Mouse (Mus musculus): ENCODE results near the gene Slc30a9. TPM values are rescaled to one million over a fixed set of nuclear protein-coding genes. Genes with fewer than 3 reads are reported as not detected.

The Slc30a9 gene
- polyA plus RNA-seq, 1 experiment from 2014 or later, result 129 TPM

DNA sequence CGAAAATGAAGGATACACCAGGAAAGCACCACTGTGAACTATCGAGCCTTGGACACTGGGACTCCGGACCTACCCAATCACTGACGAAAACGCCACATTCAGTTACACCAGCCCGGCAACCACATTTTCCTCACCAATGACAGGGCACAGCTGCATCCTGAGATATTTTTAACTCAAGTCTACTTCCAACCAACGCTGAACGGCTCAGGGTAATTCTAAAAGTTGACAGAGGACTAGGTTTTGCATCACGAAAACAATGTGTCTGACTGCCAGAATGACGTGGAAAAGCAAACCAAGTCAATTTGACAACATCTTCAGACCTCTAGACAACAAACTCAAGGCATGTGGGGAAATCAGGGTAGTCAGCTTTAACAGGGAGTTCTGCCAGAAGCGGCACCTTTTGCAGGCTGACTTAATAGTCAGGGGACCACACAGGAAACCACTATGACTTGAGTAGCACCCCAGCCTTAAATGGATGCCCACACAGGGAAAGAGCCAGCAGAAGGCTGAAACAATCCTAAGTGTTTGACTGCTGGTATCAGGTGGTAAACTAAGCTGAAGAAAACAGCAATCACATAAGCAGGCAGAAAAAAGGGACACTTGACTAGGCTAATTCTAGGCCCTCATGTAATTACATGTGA is 88.6 kb downstream of the Slc30a9 start:
- Histone ChIP-seq H3K4me1 (replicated peaks; ENCODE audit: insufficient read depth, low read length) (no peaks in the 10 kb centered on the region), H3K9me3 (replicated peaks; ENCODE audit: low read length) (no peaks in the 10 kb centered on the region), H3K4me2 (ENCODE audit: low read length) (no peak overlapping the region), H3K27me3 (ENCODE audit: insufficient read depth, low read length) (no peaks in the 10 kb centered on the region), H3K36me3 (ENCODE audit: insufficient read depth, low read length) (no peaks in the 10 kb centered on the region), H3K4me3 (replicated peaks; ENCODE audit: low read depth, low read length) (no peak overlapping the region), H3K9ac (ENCODE audit: low read depth, low read length) (no peak overlapping the region), H3K27ac (no peak overlapping the region)
- WGBS, result 74% methylated on average over 11 of the region's 11 CpGs
- no peak for TF ChIP-seq CTCF (IDR thresholded peaks at IDR 0.05; ENCODE audit: low read depth)
- DNase-seq (ENCODE audit: low spot score) (no peak), ATAC-seq (replicated peaks; ENCODE audit: low FRiP score, low read depth) (no peak)

DNA sequence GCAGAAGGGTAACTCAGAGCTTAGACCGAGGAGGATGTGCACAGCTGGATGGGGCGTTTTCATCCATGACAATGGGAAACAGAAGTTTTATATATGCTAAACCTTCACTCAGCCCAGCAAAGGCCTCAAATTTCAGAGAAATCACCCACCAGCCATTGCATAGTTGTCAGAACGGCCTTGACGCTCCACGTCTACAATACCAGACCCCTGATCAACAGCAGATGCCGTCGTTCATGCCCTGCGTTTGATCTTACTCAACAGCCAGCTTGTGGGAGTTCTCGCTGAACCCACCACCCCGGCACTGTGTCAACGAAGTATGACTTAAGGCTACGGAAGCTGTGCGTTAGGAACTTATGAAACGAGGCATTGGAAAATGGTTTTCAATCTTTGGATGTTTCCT is 90.4 kb downstream of the Slc30a9 start:
- ATAC-seq (replicated peaks; ENCODE audit: low FRiP score, low read depth), result no peak
- DNase-seq (ENCODE audit: low spot score), result no peak

DNA sequence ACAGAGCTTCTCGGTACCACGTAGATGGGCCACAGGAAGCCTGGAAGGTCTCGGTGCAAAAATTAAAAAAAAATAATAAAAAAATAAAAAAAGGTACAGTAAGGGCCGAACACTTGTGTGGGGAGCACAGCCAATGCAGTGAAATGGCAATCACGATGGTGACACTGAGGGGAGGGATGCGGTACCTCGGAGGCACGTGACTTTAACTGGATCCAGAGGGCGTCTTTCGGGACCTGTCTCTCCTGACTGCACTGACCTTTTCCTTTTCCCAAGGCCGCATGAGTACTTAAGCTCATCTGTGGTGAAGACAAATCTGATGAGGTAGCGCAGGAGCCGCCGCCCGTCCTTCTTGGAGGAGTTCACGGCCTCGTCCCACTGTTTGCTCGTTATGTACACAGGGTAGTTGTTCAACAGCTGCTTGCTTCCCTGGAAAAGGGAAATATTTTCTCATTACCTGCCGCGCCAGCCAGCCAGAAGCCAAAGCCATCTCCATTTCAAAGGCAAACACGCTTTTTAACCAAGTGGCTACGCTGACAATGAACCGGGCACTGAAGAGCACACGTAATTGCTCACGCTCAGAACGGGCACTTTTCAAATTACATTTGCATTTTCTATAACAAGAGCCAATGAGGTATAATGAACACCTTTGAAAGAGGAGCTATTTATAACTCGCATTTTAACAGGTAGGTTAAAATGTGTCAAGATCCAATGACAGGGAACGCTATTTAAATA is 93.3 kb downstream of the Slc30a9 start:
- no peak; the same call in 1 of the 2 replicates for ATAC-seq (replicated peaks; ENCODE audit: low FRiP score, low read depth)
- Histone ChIP-seq H3K4me3 (replicated peaks; ENCODE audit: low read depth, low read length) (no peak overlapping the region), H3K4me2 (ENCODE audit: low read length) (peak overlapping the region; percentile 54)

More for the DNA sequence above, 90.4 kb downstream of the Slc30a9 start:
- no peak overlapping the region for H3K4me2 ChIP-seq (ENCODE audit: low read length)
- H3K27ac ChIP-seq, result no peak overlapping the region
- WGBS, result 69% methylated on average over 14 of the region's 14 CpGs
- TF ChIP-seq CTCF (IDR thresholded peaks at IDR 0.05; ENCODE audit: low read depth), result no peak
- H3K36me3 ChIP-seq (ENCODE audit: insufficient read depth, low read length), result no peaks in the 10 kb centered on the region
- peaks cover 10% of the 10 kb centered on the region; the same call in 1 of the 2 replicates for H3K4me1 ChIP-seq (replicated peaks; ENCODE audit: insufficient read depth, low read length)
- no peak overlapping the region for H3K4me3 ChIP-seq (replicated peaks; ENCODE audit: low read depth, low read length)
- no peaks in the 10 kb centered on the region for H3K9me3 ChIP-seq (replicated peaks; ENCODE audit: low read length)
- no peak overlapping the region for H3K9ac ChIP-seq (ENCODE audit: low read depth, low read length)
- no peaks in the 10 kb centered on the region for H3K27me3 ChIP-seq (ENCODE audit: insufficient read depth, low read length)

DNA sequence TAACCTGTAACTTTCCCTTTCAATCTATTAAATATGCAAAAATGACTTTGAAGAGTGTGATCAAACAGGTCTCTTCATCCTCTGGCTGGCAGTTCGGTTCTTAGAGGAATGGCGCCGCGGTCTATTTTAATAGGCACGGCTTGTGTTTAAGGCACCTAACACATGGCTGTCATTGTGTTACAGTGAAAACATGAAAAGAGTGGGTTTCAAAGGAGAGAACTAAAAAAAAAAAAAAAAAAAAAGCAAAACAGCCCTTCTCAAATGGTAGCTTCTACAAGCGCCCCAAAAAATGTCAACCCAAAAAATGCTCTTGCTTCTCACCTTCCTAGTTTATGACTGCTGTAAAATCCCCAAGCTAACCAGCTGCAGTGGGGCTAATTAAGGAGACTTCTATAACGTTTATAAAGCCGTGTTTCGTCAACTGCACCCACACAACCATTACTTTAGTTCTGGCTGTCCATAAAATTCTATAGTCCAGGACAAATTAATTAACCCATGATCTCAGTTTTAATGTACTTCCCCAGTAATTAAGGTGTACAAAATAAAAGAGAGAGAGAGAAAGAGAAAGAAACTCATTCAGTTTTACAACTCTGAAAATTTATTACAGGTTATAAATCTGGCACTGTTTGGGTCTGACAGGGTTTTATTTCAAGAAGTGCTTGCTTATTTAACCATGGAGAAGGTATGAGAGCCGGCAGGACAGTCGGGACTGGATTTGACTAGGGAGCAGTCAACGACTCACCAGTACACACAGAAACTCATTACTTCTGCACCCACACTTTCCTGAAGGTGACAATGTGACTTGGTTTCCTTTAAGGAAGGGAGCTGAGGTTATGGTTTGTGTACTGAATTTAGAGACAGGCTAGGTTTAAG is 94.1 kb downstream of the Slc30a9 start:
- H3K9me3 ChIP-seq (replicated peaks; ENCODE audit: low read length), result no peaks in the 10 kb centered on the region
- H3K4me1 ChIP-seq (replicated peaks; ENCODE audit: insufficient read depth, low read length), result peaks cover 10% of the 10 kb centered on the region; the same call in 1 of the 2 replicates
- ATAC-seq (replicated peaks; ENCODE audit: low FRiP score, low read depth) (peak; percentile 35; the same call in 1 of the 2 replicates), DNase-seq (ENCODE audit: low spot score) (peak; percentile 84)
- peak overlapping the region; percentile 54 for H3K4me2 ChIP-seq (ENCODE audit: low read length)
- H3K27me3 ChIP-seq (ENCODE audit: insufficient read depth, low read length), result no peaks in the 10 kb centered on the region
- H3K4me3 ChIP-seq (replicated peaks; ENCODE audit: low read depth, low read length), result peak overlapping the region; percentile 17; the same call in 1 of the 2 replicates
- no peak overlapping the region for H3K27ac ChIP-seq
- no peaks in the 10 kb centered on the region for H3K36me3 ChIP-seq (ENCODE audit: insufficient read depth, low read length)
- WGBS, result 16% methylated on average over 12 of the region's 12 CpGs
- no peak for TF ChIP-seq CTCF (IDR thresholded peaks at IDR 0.05; ENCODE audit: low read depth)
- H3K9ac ChIP-seq (ENCODE audit: low read depth, low read length), result no peak overlapping the region

More for the DNA sequence above, 93.3 kb downstream of the Slc30a9 start:
- 42% methylated on average over 28 of the region's 28 CpGs for WGBS
- peaks cover 10% of the 10 kb centered on the region; the same call in 1 of the 2 replicates for H3K4me1 ChIP-seq (replicated peaks; ENCODE audit: insufficient read depth, low read length)
- H3K36me3 ChIP-seq (ENCODE audit: insufficient read depth, low read length), result no peaks in the 10 kb centered on the region
- no peak for DNase-seq (ENCODE audit: low spot score)
- no peak for TF ChIP-seq CTCF (IDR thresholded peaks at IDR 0.05; ENCODE audit: low read depth)
- H3K27ac ChIP-seq, result no peak overlapping the region
- no peaks in the 10 kb centered on the region for H3K9me3 ChIP-seq (replicated peaks; ENCODE audit: low read length)
- H3K27me3 ChIP-seq (ENCODE audit: insufficient read depth, low read length), result no peaks in the 10 kb centered on the region
- no peak overlapping the region for H3K9ac ChIP-seq (ENCODE audit: low read depth, low read length)

DNA sequence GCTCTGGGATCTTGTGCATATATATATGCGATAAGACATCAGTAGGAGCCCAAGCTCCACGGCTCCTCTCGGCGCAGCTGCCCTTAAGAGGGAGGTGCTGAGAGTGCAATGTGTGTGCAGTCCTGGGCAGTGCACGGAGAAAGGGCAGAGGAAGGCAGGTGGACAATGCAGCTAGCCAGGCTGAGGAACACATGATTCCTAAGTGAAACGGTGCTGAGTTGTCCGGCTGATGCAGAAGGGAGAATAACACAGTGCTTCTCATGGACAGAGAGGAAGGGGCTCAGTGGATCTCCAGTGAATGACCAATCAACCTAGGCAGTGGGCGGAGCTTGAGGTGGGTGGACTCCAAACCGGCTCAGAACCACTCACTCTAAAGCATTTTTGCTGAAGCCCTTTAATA is 94.9 kb downstream of the Slc30a9 start:
- Histone ChIP-seq H3K27me3 (ENCODE audit: insufficient read depth, low read length) (no peaks in the 10 kb centered on the region), H3K4me3 (replicated peaks; ENCODE audit: low read depth, low read length) (peak overlapping the region; percentile 17; the same call in 1 of the 2 replicates), H3K4me2 (ENCODE audit: low read length) (peak overlapping the region; percentile 54), H3K36me3 (ENCODE audit: insufficient read depth, low read length) (no peaks in the 10 kb centered on the region), H3K27ac (no peak overlapping the region), H3K4me1 (replicated peaks; ENCODE audit: insufficient read depth, low read length) (peaks cover 10% of the 10 kb centered on the region; the same call in 1 of the 2 replicates), H3K9ac (ENCODE audit: low read depth, low read length) (no peak overlapping the region), H3K9me3 (replicated peaks; ENCODE audit: low read length) (no peaks in the 10 kb centered on the region)
- TF ChIP-seq CTCF (IDR thresholded peaks at IDR 0.05; ENCODE audit: low read depth), result no peak
- peak; percentile 50 for ATAC-seq (replicated peaks; ENCODE audit: low FRiP score, low read depth)
- peak; percentile 58 for DNase-seq (ENCODE audit: low spot score)
- 24% methylated on average over 9 of the region's 9 CpGs for WGBS

DNA sequence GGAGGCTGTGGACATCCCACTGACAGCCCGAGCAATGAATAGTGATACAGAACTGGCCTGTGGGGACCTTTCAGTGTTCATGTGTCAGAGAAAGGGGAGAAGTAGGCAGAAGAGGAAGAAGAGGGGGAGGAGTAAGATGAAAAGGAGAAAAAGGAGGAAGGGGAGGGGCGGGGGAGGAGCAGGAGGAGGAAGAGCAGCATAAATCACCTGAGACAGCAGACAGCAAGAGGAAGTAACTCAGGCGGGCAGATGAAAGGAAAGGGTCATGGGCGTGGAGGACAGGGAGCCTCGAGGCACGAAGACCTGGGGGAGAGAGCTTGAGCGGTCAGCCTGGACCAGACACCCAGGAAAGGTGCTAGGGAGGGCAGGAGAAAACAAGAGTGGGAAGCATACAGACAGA is 97.6 kb downstream of the Slc30a9 start:
- no peak overlapping the region for H3K4me2 ChIP-seq (ENCODE audit: low read length)
- H3K4me3 ChIP-seq (replicated peaks; ENCODE audit: low read depth, low read length), result no peak overlapping the region
- H3K9ac ChIP-seq (ENCODE audit: low read depth, low read length), result no peak overlapping the region
- no peaks in the 10 kb centered on the region for H3K9me3 ChIP-seq (replicated peaks; ENCODE audit: low read length)
- H3K27ac ChIP-seq, result no peak overlapping the region
- peaks cover 10% of the 10 kb centered on the region; the same call in 1 of the 2 replicates for H3K4me1 ChIP-seq (replicated peaks; ENCODE audit: insufficient read depth, low read length)
- DNase-seq (ENCODE audit: low spot score) (peak; percentile 54), ATAC-seq (replicated peaks; ENCODE audit: low FRiP score, low read depth) (peak; percentile 43; the same call in 1 of the 2 replicates)
- H3K27me3 ChIP-seq (ENCODE audit: insufficient read depth, low read length), result no peaks in the 10 kb centered on the region
- no peaks in the 10 kb centered on the region for H3K36me3 ChIP-seq (ENCODE audit: insufficient read depth, low read length)
- WGBS, result 23% methylated on average over 7 of the region's 7 CpGs
- TF ChIP-seq CTCF (IDR thresholded peaks at IDR 0.05; ENCODE audit: low read depth), result no peak
